Comparison of ENCODE assay signal across 8 mouse cellular contexts in the genomic region with DNA sequence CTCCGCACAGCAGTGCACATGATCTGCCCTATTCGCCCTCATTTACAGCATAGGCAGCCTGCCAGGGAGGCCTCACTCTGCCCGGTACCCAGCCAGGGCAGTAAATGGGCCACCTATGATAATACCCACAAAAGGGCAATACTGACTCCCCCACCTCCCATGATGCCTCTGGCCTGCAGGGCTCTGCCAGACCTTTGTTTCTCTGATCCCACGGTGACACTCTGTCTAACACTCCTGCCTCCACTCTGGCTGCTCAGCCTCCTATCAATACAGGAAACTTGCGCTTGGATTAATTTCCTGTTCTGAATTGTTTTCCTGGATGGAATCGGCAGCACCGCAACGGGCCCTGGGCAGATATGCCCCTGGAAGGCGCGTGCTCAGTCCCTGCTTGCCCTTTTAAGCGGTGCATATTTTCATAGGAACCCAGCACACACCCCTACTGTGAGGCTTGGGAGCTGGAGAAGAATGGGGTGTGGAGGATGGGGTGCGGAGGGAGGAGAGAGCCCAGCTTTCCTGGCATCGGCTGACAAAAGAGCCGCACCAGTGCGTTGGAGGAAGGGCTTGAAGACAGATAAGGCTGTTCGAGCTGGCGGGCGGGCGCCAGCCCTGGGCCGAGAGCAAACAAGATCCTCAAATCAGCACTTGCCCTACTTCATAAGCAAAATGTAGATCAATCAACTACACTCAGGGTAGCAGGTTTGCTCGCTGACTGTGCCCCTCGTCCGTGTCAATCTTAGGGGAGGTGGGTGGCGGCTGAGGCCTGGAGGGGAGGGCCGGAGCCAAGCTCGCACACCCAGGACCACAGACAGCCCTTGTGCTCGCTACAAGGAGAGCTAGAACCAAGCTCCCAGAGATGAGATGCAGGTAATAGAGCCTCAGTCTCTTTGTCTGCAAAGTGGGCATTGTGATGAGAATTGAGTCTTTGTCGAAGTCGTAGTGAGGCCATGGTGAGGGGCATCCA. TPM values are rescaled to one million over a fixed set of nuclear protein-coding genes. Genes with fewer than 3 reads are reported as not detected.
DNase-seq lines count a peak whose midpoint lies in the region; ATAC-seq and TF ChIP-seq lines count a peak whose summit lies in the region.

No protein-coding gene starts in this region.

- H3K4me2 ChIP-seq in embryonic facial prominence, embryonic 14.5 days (ENCODE audit: low read depth, low read length): 0 out of 2 replicates have a peak overlapping the region, but pooled peaks have one; percentile 10
- H3K4me2 ChIP-seq in liver, postnatal 0 days (ENCODE audit: low read depth, low read length): peak overlapping the region; percentile 32; the same call in 1 of the 2 replicates

- H3K4me1 ChIP-seq in MEL (ENCODE audit: control insufficient read depth in 1 of 2, insufficient read depth in 2 of 2, low read length in 2 of 2): no peaks in the 10 kb centered on the region
- H3K4me1 ChIP-seq in embryonic facial prominence, embryonic 14.5 days (ENCODE audit: control insufficient read depth, insufficient read depth, low read length): no peaks in the 10 kb centered on the region
- peaks cover 57% of the 10 kb centered on the region for H3K4me1 ChIP-seq in hindbrain, embryonic 10.5 days (replicated peaks)
- 0 out of 2 replicates have a peak, but pooled peaks cover 4% of the 10 kb centered on the region for H3K4me1 ChIP-seq in liver, postnatal 0 days (ENCODE audit: insufficient read depth)

- TF ChIP-seq RAD21 in MEL (IDR thresholded peaks at IDR 0.05; ENCODE audit: low read depth, low read length): no peak

- no peak overlapping the region for H3K27ac ChIP-seq in MEL (ENCODE audit: control insufficient read depth, low read depth, low read length)
- H3K27ac ChIP-seq in embryonic facial prominence, embryonic 14.5 days (replicated peaks; ENCODE audit: low read depth, low read length): no peak overlapping the region
- H3K27ac ChIP-seq in hindbrain, embryonic 10.5 days: peak overlapping the region; percentile 80
- H3K27ac ChIP-seq in liver, postnatal 0 days (ENCODE audit: low read depth): no peak overlapping the region

- DNase-seq in MEL (ENCODE audit: low read depth, low spot score): peak; percentile 17
- DNase-seq in embryonic facial prominence, embryonic 14.5 days (ENCODE audit: low spot score): peak; percentile 9
- peak; percentile 19 for DNase-seq in hindbrain, embryonic 10.5 days (ENCODE audit: low spot score)
- DNase-seq in liver, postnatal 0 days: no peak
- DNase-seq in ovary, adult 18-20 months (ENCODE audit: low spot score): peak; percentile 50
- DNase-seq in gastrocnemius, postnatal 25 days: no peak
- DNase-seq in gastrocnemius, postnatal 14 days: no peak

- peaks cover 0 to 2% of the 10 kb centered on the region in 2 experiments; a peak in 2 of 4 replicates for H3K27me3 ChIP-seq in MEL (ENCODE audit: control insufficient read depth in 1 of 2, insufficient read depth in 2 of 2, low read length in 2 of 2)
- no peaks in the 10 kb centered on the region for H3K27me3 ChIP-seq in embryonic facial prominence, embryonic 14.5 days (replicated peaks; ENCODE audit: control insufficient read depth, insufficient read depth, low read length)
- 0 out of 2 replicates have a peak, but pooled peaks cover 4% of the 10 kb centered on the region for H3K27me3 ChIP-seq in hindbrain, embryonic 10.5 days (ENCODE audit: insufficient read depth, poor library complexity, severe bottlenecking)
- no peaks in the 10 kb centered on the region for H3K27me3 ChIP-seq in liver, postnatal 0 days (ENCODE audit: insufficient read depth, low read length)

- WGBS in embryonic facial prominence, embryonic 14.5 days: 47% methylated on average over 29 of the region's 29 CpGs
- WGBS in hindbrain, embryonic 10.5 days: 58% methylated on average over 29 of the region's 29 CpGs
- 33% methylated on average over 29 of the region's 29 CpGs for WGBS in liver, postnatal 0 days (ENCODE audit: insufficient replicate concordance)

- TF ChIP-seq POLR2A in MEL (IDR thresholded peaks at IDR 0.05; ENCODE audit: control insufficient read depth in 1 of 2, insufficient read depth in 1 of 2, low read depth in 1 of 2, low read length in 2 of 2, poor library complexity in 1 of 2): no peak

- no peaks in the 10 kb centered on the region for H3K9me3 ChIP-seq in MEL (replicated peaks; ENCODE audit: insufficient read depth, low read length)
- H3K9me3 ChIP-seq in embryonic facial prominence, embryonic 14.5 days (ENCODE audit: control insufficient read depth, low read length): 0 out of 2 replicates have a peak, but pooled peaks cover 4% of the 10 kb centered on the region
- no peaks in the 10 kb centered on the region for H3K9me3 ChIP-seq in hindbrain, embryonic 10.5 days
- H3K9me3 ChIP-seq in liver, postnatal 0 days (ENCODE audit: low read length): no peaks in the 10 kb centered on the region

- H3K4me3 ChIP-seq in MEL (ENCODE audit: control insufficient read depth in 1 of 2, insufficient read depth in 1 of 2, low read depth in 2 of 2, low read length in 2 of 2): no peak overlapping the region
- no peak overlapping the region for H3K4me3 ChIP-seq in embryonic facial prominence, embryonic 14.5 days (ENCODE audit: low read depth, low read length)
- H3K4me3 ChIP-seq in hindbrain, embryonic 10.5 days: no peak overlapping the region
- H3K4me3 ChIP-seq in liver, postnatal 0 days (ENCODE audit: low read depth, low read length): no peak overlapping the region

- no peak for TF ChIP-seq CTCF in MEL (IDR thresholded peaks at IDR 0.05 in 2 of 3, conservative IDR thresholded peaks at IDR 0.05 in 1 of 3; ENCODE audit: control insufficient read depth in 1 of 3, insufficient read depth in 1 of 3, low read depth in 2 of 3, low read length in 3 of 3, poor library complexity in 1 of 3, severe bottlenecking in 1 of 3)
- no peak for TF ChIP-seq CTCF in liver, postnatal 0 days (IDR thresholded peaks at IDR 0.05; ENCODE audit: low read depth)

- no peaks in the 10 kb centered on the region for H3K36me3 ChIP-seq in MEL (ENCODE audit: control insufficient read depth in 1 of 2, insufficient read depth in 2 of 2, low read length in 2 of 2)
- H3K36me3 ChIP-seq in embryonic facial prominence, embryonic 14.5 days (ENCODE audit: control insufficient read depth, insufficient read depth, low read length): no peaks in the 10 kb centered on the region
- no peaks in the 10 kb centered on the region for H3K36me3 ChIP-seq in hindbrain, embryonic 10.5 days
- no peaks in the 10 kb centered on the region for H3K36me3 ChIP-seq in liver, postnatal 0 days (replicated peaks; ENCODE audit: insufficient read depth, low read length)

- no peak for TF ChIP-seq EP300 in MEL (IDR thresholded peaks at IDR 0.05; ENCODE audit: low read depth in 1 of 2, low read length in 2 of 2)
- TF ChIP-seq EP300 in liver, postnatal 0 days (IDR thresholded peaks at IDR 0.05; ENCODE audit: low read depth): no peak

- H3K9ac ChIP-seq in MEL (ENCODE audit: control insufficient read depth, low read depth, low read length, poor library complexity, severe bottlenecking): no peak overlapping the region
- no peak overlapping the region; the same call in 1 of the 2 replicates for H3K9ac ChIP-seq in embryonic facial prominence, embryonic 14.5 days (ENCODE audit: low read depth, low read length)
- H3K9ac ChIP-seq in liver, postnatal 0 days (replicated peaks): no peak overlapping the region

- no peaks in the 10 kb centered on the region for H3K79me2 ChIP-seq in MEL (ENCODE audit: control insufficient read depth, insufficient read depth, low read length, poor library complexity)

- intact Hi-C loops in gastrocnemius, postnatal 14 days (cut with DNase I; ENCODE audit: low total_unique reads): no loop called here

- peak; percentile 53; the same call in 1 of the 2 replicates for ATAC-seq in embryonic facial prominence, embryonic 14.5 days (ENCODE audit: low read depth)
- ATAC-seq in liver, postnatal 0 days: peak; percentile 27; the same call in 1 of the 2 replicates
- ATAC-seq in erythroblast, adult 5-6 weeks (replicated peaks; ENCODE audit: low FRiP score, poor library complexity, severe bottlenecking): no peak

TF ChIP-seq in MEL, 35 proteins besides CTCF, POLR2A, EP300 and RAD21:
- no peak for TF ChIP-seq SIN3A (IDR thresholded peaks at IDR 0.05; ENCODE audit: low read length)
- TF ChIP-seq USF2 (IDR thresholded peaks at IDR 0.05; ENCODE audit: borderline replicate concordance in 1 of 2, insufficient read depth in 1 of 2, low read depth in 1 of 2, low read length in 2 of 2): no peak
- TF ChIP-seq ETS1 (IDR thresholded peaks at IDR 0.05; ENCODE audit: low read depth, low read length): no peak
TF ChIP-seq in MEL: peak in this region for 0.

RNA-seq across cellular contexts. Expression of a gene that starts 40.8 kb away (rescaled TPM):
- not detected in 2 replicates for total RNA-seq in MEL (2012; rRNA removed)
- polyA plus RNA-seq in MEL (2012; ENCODE audit: insufficient read depth in 1 of 2, insufficient read length in 2 of 2, low read depth in 1 of 2, low replicate concordance in 2 of 2, missing spikeins in 1 of 2): under 1 TPM in 1 of 2 experiments, not detected in 1; 0.06 TPM
- 0.97 and 1.2 TPM in 2 replicates for polyA plus RNA-seq in embryonic facial prominence, embryonic 14.5 days (2014; fragmentation: Nextera tagmentation; extraction: Ambion mirVana)
- polyA plus RNA-seq in hindbrain, embryonic 10.5 days (2016; fragmentation: Nextera tagmentation; extraction: Ambion mirVana): 2.2 and 4.2 TPM in 2 replicates
- polyA plus RNA-seq in liver, postnatal 0 days (2015; fragmentation: Nextera tagmentation; extraction: Ambion mirVana): not detected in 2 replicates
- under 1 TPM; 0.08 to 0.24 TPM for total RNA-seq in gastrocnemius, postnatal 25 days (2021)
- total RNA-seq in erythroblast, adult 5-6 weeks (2015; ENCODE audit: low replicate concordance): not detected in 2 replicates
- total RNA-seq in erythroblast, adult 5-6 weeks (2017; ENCODE audit: low replicate concordance): not detected in 2 replicates
- total RNA-seq in gastrocnemius, postnatal 14 days (2021): not detected

Comparison
In these comparisons a context has a peak if more than half of its experiments do, and no peak if none do; other contexts are left out.
1. DNase-seq: peak in MEL (single experiment), embryonic facial prominence, embryonic 14.5 days (single experiment), hindbrain, embryonic 10.5 days (single experiment) and ovary, adult 18-20 months (single experiment); none in liver, postnatal 0 days (single experiment), gastrocnemius, postnatal 25 days (single experiment) and gastrocnemius, postnatal 14 days (single experiment).